Mouse (Mus musculus) forebrain, embryonic 14.5 days (tissue): Measurements from ENCODE around the gene Dnmt1. TPM values are rescaled to one million over a fixed set of nuclear protein-coding genes. Genes with fewer than 3 reads are reported as not detected.

Experiments
- ATAC-seq: fragments of 200-750 bp; cut with Nextera tagmentation; 2 replicates; pipeline ENCODE4 v1.8.0; 2017; ENCODE audit warnings: mild to moderate bottlenecking, moderate library complexity
- DNase-seq: peaks from one replicate; pipeline ENCODE4 v3.0.0-alpha.2; 2015; ENCODE audit warnings: low spot score
- H3K27ac ChIP-seq: fragments of 300-500 bp; sonication (generic); 2 replicates; pipeline ENCODE4 v1.5.1; 2014; ENCODE audit warnings: low read depth, mild to moderate bottlenecking, control low read depth, low read length, moderate library complexity
- H3K27me3 ChIP-seq: fragments of 300-500 bp; sonication (generic); replicated peaks from 2 replicates; pipeline ENCODE4 v1.6.1; 2014; ENCODE audit warnings: low read length, control low read depth, mixed read lengths; ENCODE audit not compliant: control insufficient read depth, insufficient read depth
- H3K36me3 ChIP-seq: fragments of 300-500 bp; sonication (generic); 2 replicates; pipeline ENCODE4 v1.6.1; 2014; ENCODE audit warnings: low read length, control low read depth; ENCODE audit not compliant: control insufficient read depth, insufficient read depth
- H3K4me1 ChIP-seq: fragments of 300-500 bp; sonication (generic); 2 replicates; pipeline ENCODE4 v1.6.1; 2014; ENCODE audit warnings: antibody characterized with exemption, low read length, control low read depth; ENCODE audit not compliant: control insufficient read depth, insufficient read depth
- H3K4me2 ChIP-seq: fragments of 300-500 bp; sonication (generic); 2 replicates; pipeline ENCODE4 v1.6.1; 2014; ENCODE audit warnings: mild to moderate bottlenecking, control low read depth, low read length
- H3K4me3 ChIP-seq: fragments of 300-500 bp; sonication (generic); 2 replicates; pipeline ENCODE4 v1.5.1; 2014; ENCODE audit warnings: low read depth, low read length, control low read depth
- H3K9ac ChIP-seq: fragments of 300-500 bp; sonication (generic); 2 replicates; pipeline ENCODE4 v1.6.1; 2014; ENCODE audit warnings: mild to moderate bottlenecking, low read length, control low read depth, moderate library complexity
- H3K9me3 ChIP-seq: fragments of 300-500 bp; sonication (generic); replicated peaks from 2 replicates; pipeline ENCODE4 v1.6.1; 2016; ENCODE audit warnings: low read length, control low read depth, mixed read lengths; ENCODE audit not compliant: control insufficient read depth
- WGBS: fragments of 180-500 bp; shearing (Covaris S2); extraction: QIAGEN DNeasy Blood & Tissue Kit; methylation state at CpG from one replicate; pipeline ENCODE4 v1.1.7; 2014; 5-methylcytosine and 5-hydroxymethylcytosine counted together
- microRNA-seq: library from miRNA; unstranded; fragments of <30 nt; microRNA quantifications from one replicate; pipeline ENCODE4, GENCODE M21; 2016
- polyA plus RNA-seq: library from polyadenylated mRNA; unstranded; fragments of >200 nt; fragmentation: Nextera tagmentation; extraction: Ambion mirVana; gene quantifications from 2 replicates; pipeline ENCODE4 v1.2.1, GENCODE M21; 2014

Gene Dnmt1
- polyA plus RNA-seq, 1 experiment from 2014 or later, result 52.1 TPM

- DNase-seq (peak; percentile 63), ATAC-seq (no peak)
- 8% methylated on average over 4 of the region's 4 CpGs for WGBS
- Histone ChIP-seq H3K4me1 (no peaks in the 10 kb centered on the region), H3K9me3 (no peaks in the 10 kb centered on the region), H3K27ac (no peak overlapping the region), H3K9ac (no peak overlapping the region), H3K36me3 (no peaks in the 10 kb centered on the region), H3K4me3 (no peak overlapping the region), H3K27me3 (0 out of 2 replicates have a peak, but pooled peaks cover 3% of the 10 kb centered on the region), H3K4me2 (no peak overlapping the region)
Observed at GRCm38 (mm10) chr9:20861821-20862220, 97.9 kb downstream of the Dnmt1 start.

DNA sequence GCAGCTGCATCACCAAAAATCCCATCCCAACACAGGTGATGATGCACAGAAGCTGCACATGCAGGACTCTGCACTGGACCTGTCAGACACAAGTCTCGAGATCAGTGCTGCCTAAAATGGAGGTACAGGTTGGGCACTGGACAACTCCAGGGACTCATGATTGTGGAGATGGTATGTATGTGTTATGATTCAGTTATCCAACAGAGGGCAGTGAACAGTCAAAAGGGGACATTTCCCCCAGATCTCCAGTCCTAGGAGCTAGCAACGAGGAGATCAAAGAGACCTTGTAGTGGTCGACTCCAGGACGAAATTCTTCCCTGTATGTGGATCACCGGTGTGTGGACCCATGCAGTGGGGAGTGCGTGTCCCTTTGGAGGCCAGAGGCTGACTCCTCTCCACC, 99.8 kb downstream of the Dnmt1 start:
- Histone ChIP-seq H3K9me3 (no peaks in the 10 kb centered on the region), H3K27me3 (0 out of 2 replicates have a peak, but pooled peaks cover 3% of the 10 kb centered on the region), H3K9ac (no peak overlapping the region), H3K27ac (no peak overlapping the region), H3K4me2 (no peak overlapping the region), H3K4me1 (no peaks in the 10 kb centered on the region), H3K36me3 (no peaks in the 10 kb centered on the region), H3K4me3 (no peak overlapping the region)
- ATAC-seq, result no peak
- WGBS, result 46% methylated on average over 6 of the region's 6 CpGs
- no peak for DNase-seq

Small RNAs within 50 kb of the gene (microRNA-seq; reads per million reads assigned to microRNA genes)
- gene Mir7081, result 0.40 reads per million

Other genes starting within 250 kb of the Dnmt1 start
- 88.7 and 113 TPM in 2 replicates for gene Olfm2, start 213.5 kb downstream of the Dnmt1 start, polyA plus RNA-seq
- gene Col5a3, start 144.8 kb downstream of the Dnmt1 start, polyA plus RNA-seq, result 0.18 and 0.45 TPM in 2 replicates
- gene Rdh8, start 141.4 kb downstream of the Dnmt1 start, polyA plus RNA-seq, result not detected in 2 replicates
- gene A230050P20Rik, start 91.2 kb downstream of the Dnmt1 start, polyA plus RNA-seq, result 0.62 and 1.2 TPM in 2 replicates
- gene Angptl6, start 80.2 kb downstream of the Dnmt1 start, polyA plus RNA-seq, result 15.5 TPM in 2 replicates
- gene Ppan, start 71.7 kb downstream of the Dnmt1 start, polyA plus RNA-seq, result 44.1 and 49.6 TPM in 2 replicates
- 264 and 269 TPM in 2 replicates for gene Eif3g, start 61.3 kb downstream of the Dnmt1 start, polyA plus RNA-seq
- gene S1pr2, start 16.9 kb upstream of the Dnmt1 start, polyA plus RNA-seq, result 5.9 and 7.8 TPM in 2 replicates
- 118 and 129 TPM in 2 replicates for gene Mrpl4, start 42.9 kb upstream of the Dnmt1 start, polyA plus RNA-seq
- 2.6 and 3.5 TPM in 2 replicates for gene Icam1, start 56.1 kb upstream of the Dnmt1 start, polyA plus RNA-seq
- not detected in 2 replicates for gene Icam4, start 69.5 kb upstream of the Dnmt1 start, polyA plus RNA-seq
- gene Icam5, start 72.2 kb upstream of the Dnmt1 start, polyA plus RNA-seq, result 0.63 and 1.0 TPM in 2 replicates
- gene Zglp1, start 107.2 kb upstream of the Dnmt1 start, polyA plus RNA-seq, result 1.3 and 1.8 TPM in 2 replicates
- 0.41 and 1.8 TPM in 2 replicates for gene Gm49373, start 113.2 kb upstream of the Dnmt1 start, polyA plus RNA-seq
- gene Fdx1l, start 113.7 kb upstream of the Dnmt1 start, polyA plus RNA-seq, result 60.2 and 69.8 TPM in 2 replicates
- gene Gm38431, start 132.1 kb upstream of the Dnmt1 start, polyA plus RNA-seq, result 1.2 and 1.5 TPM in 2 replicates
- 43.6 and 47.1 TPM in 2 replicates for gene Raver1, start 132.1 kb upstream of the Dnmt1 start, polyA plus RNA-seq
- 5.0 and 6.2 TPM in 2 replicates for gene Tyk2, start 171.4 kb upstream of the Dnmt1 start, polyA plus RNA-seq
- 222 and 247 TPM in 2 replicates for gene Cdc37, start 190.1 kb upstream of the Dnmt1 start, polyA plus RNA-seq
- 17.3 and 22.4 TPM in 2 replicates for gene Pde4a, start 205.8 kb upstream of the Dnmt1 start, polyA plus RNA-seq